Mouse (Mus musculus): Measurements from ENCODE around the gene Traf4. TPM values are rescaled to one million over a fixed set of nuclear protein-coding genes. Genes with fewer than 3 reads are reported as not detected.

Traf4 gene
- total RNA-seq, 2 experiments from 2014 or later: 0.51 to 1.3 TPM

GRCm38 (mm10) chr11:78167257-78167959 lies 2.0 kb upstream of the Traf4 start:
- ATAC-seq (ENCODE audit: poor library complexity, severe bottlenecking): no peak

- no peak for ATAC-seq (ENCODE audit: poor library complexity, severe bottlenecking)
Observed at GRCm38 (mm10) chr11:78166640-78167039, 1.3 kb upstream of the Traf4 start.

- ATAC-seq (ENCODE audit: poor library complexity, severe bottlenecking): no peak
Observed at GRCm38 (mm10) chr11:78166161-78166560, 772 bp upstream of the Traf4 start.

GRCm38 (mm10) chr11:78165761-78166109 lies 346 bp upstream of the Traf4 start:
- peak; percentile 30 for ATAC-seq (ENCODE audit: poor library complexity, severe bottlenecking)

GRCm38 (mm10) chr11:78164604-78164923 lies 825 bp downstream of the Traf4 start:
- no peak for ATAC-seq (ENCODE audit: poor library complexity, severe bottlenecking)

- no peak for ATAC-seq (ENCODE audit: poor library complexity, severe bottlenecking)
Observed at GRCm38 (mm10) chr11:78163681-78164603, 1.4 kb downstream of the Traf4 start.

- ATAC-seq (ENCODE audit: poor library complexity, severe bottlenecking): no peak
Observed at GRCm38 (mm10) chr11:78163045-78163444, 2.3 kb downstream of the Traf4 start.

- no peak for ATAC-seq (ENCODE audit: poor library complexity, severe bottlenecking)
Observed at GRCm38 (mm10) chr11:78162504-78162903, 2.9 kb downstream of the Traf4 start.

- ATAC-seq (ENCODE audit: poor library complexity, severe bottlenecking): no peak
Observed at GRCm38 (mm10) chr11:78161968-78162367, 3.4 kb downstream of the Traf4 start.

- no peak for ATAC-seq (ENCODE audit: poor library complexity, severe bottlenecking)
Observed at GRCm38 (mm10) chr11:78161169-78161568, 4.2 kb downstream of the Traf4 start.

GRCm38 (mm10) chr11:78160675-78161074 lies 4.7 kb downstream of the Traf4 start:
- no peak for ATAC-seq (ENCODE audit: poor library complexity, severe bottlenecking)

- no peak for ATAC-seq (ENCODE audit: poor library complexity, severe bottlenecking)
Observed at GRCm38 (mm10) chr11:78160171-78160570, 5.2 kb downstream of the Traf4 start.

- ATAC-seq (ENCODE audit: poor library complexity, severe bottlenecking): no peak
Observed at GRCm38 (mm10) chr11:78159557-78159956, 5.8 kb downstream of the Traf4 start.

- peak; percentile 100 for ATAC-seq (ENCODE audit: poor library complexity, severe bottlenecking)
Observed at GRCm38 (mm10) chr11:78159096-78159495, 6.3 kb downstream of the Traf4 start.

GRCm38 (mm10) chr11:78156156-78156699 lies 9.2 kb downstream of the Traf4 start:
- no peak for ATAC-seq (ENCODE audit: poor library complexity, severe bottlenecking)

- no peak for ATAC-seq (ENCODE audit: poor library complexity, severe bottlenecking)
Observed at GRCm38 (mm10) chr11:78155674-78156073, 9.7 kb downstream of the Traf4 start.

GRCm38 (mm10) chr11:78153778-78154177 lies 11.6 kb downstream of the Traf4 start:
- no peak for ATAC-seq (ENCODE audit: poor library complexity, severe bottlenecking)

- ATAC-seq (ENCODE audit: poor library complexity, severe bottlenecking): no peak
Observed at GRCm38 (mm10) chr11:78152299-78153231, 12.8 kb downstream of the Traf4 start.

GRCm38 (mm10) chr11:78151161-78151560 lies 14.2 kb downstream of the Traf4 start:
- peak; percentile 63; the same call in 1 of the 2 replicates for ATAC-seq (ENCODE audit: poor library complexity, severe bottlenecking)

- no peak for ATAC-seq (ENCODE audit: poor library complexity, severe bottlenecking)
Observed at GRCm38 (mm10) chr11:78146707-78147543, 18.5 kb downstream of the Traf4 start.

Measured in megakaryocyte, adult 5-6 weeks (primary cell).